Mouse (Mus musculus) heart, embryonic 11.5 days (tissue): ENCODE results near the gene Rgl3. TPM values are rescaled to one million over a fixed set of nuclear protein-coding genes. Genes with fewer than 3 reads are reported as not detected.
A peak's percentile ranks its signal among the peaks of the same experiment; 100 is the strongest.

Experiments used
- ATAC-seq: fragments of 200-750 bp; cut with Nextera tagmentation; replicated peaks from 2 replicates; pipeline ENCODE4 v1.8.0; 2017; ENCODE audit warnings: moderate library complexity; ENCODE audit not compliant: insufficient number of reproducible peaks, low FRiP score, low TSS enrichment
- H3K27ac ChIP-seq: fragments of 300-500 bp; sonication (generic); 2 replicates; pipeline ENCODE4 v1.5.1; 2014; ENCODE audit warnings: mild to moderate bottlenecking, low read depth, low read length
- H3K27me3 ChIP-seq: fragments of 300-500 bp; sonication (generic); 2 replicates; pipeline ENCODE4 v1.6.1; 2014; ENCODE audit warnings: mild to moderate bottlenecking, low read length, mixed read lengths; ENCODE audit not compliant: control insufficient read depth, insufficient read depth
- H3K36me3 ChIP-seq: fragments of 300-500 bp; sonication (generic); 2 replicates; pipeline ENCODE4 v1.6.1; 2014; ENCODE audit warnings: mild to moderate bottlenecking, low read length, moderate library complexity, mixed read lengths; ENCODE audit not compliant: control insufficient read depth, insufficient read depth
- H3K4me1 ChIP-seq: fragments of 300-500 bp; sonication (generic); 2 replicates; pipeline ENCODE4 v1.6.1; 2014; ENCODE audit warnings: low read length; ENCODE audit not compliant: control insufficient read depth, insufficient read depth
- H3K4me2 ChIP-seq: fragments of 300-500 bp; sonication (generic); 2 replicates; pipeline ENCODE4 v1.6.1; 2014; ENCODE audit warnings: mild to moderate bottlenecking, moderate library complexity
- H3K4me3 ChIP-seq: fragments of 300-500 bp; sonication (generic); 2 replicates; pipeline ENCODE4 v1.5.1; 2014; ENCODE audit warnings: low read depth, low read length
- H3K9ac ChIP-seq: fragments of 300-500 bp; sonication (generic); 2 replicates; pipeline ENCODE4 v1.6.1; 2014; ENCODE audit warnings: mild to moderate bottlenecking, low read depth, low read length, moderate library complexity
- H3K9me3 ChIP-seq: fragments of 300-500 bp; sonication (generic); replicated peaks from 2 replicates; pipeline ENCODE4 v1.6.1; 2016; ENCODE audit warnings: low read length; ENCODE audit not compliant: control insufficient read depth
- WGBS: fragments of 180-500 bp; shearing (Covaris S2); extraction: QIAGEN DNeasy Blood & Tissue Kit; methylation state at CpG from one replicate; pipeline ENCODE4 v1.1.7; 2014; ENCODE audit not compliant: insufficient replicate concordance; 5-methylcytosine and 5-hydroxymethylcytosine counted together
- polyA plus RNA-seq: library from polyadenylated mRNA; unstranded; fragments of >200 nt; fragmentation: Nextera tagmentation; extraction: Ambion mirVana; gene quantifications from 2 replicates; pipeline ENCODE4 v1.2.1, GENCODE M21; 2014

Gene Rgl3
- polyA plus RNA-seq, 1 experiment from 2014 or later, result 0.74 TPM

GRCm38 (mm10) chr9:21969304-21969703 is 19.9 kb downstream of the Rgl3 start:
- 80% methylated on average over 4 of the region's 4 CpGs for WGBS
- H3K27ac ChIP-seq, result no peak overlapping the region

GRCm38 (mm10) chr9:21968883-21969282 is 20.4 kb downstream of the Rgl3 start:
- Histone ChIP-seq H3K36me3 (no peaks in the 10 kb centered on the region), H3K27ac (no peak overlapping the region), H3K4me1 (0 out of 2 replicates have a peak, but pooled peaks cover under 1% of the 10 kb centered on the region), H3K9me3 (no peaks in the 10 kb centered on the region), H3K4me2 (no peak overlapping the region), H3K27me3 (no peaks in the 10 kb centered on the region), H3K4me3 (no peak overlapping the region), H3K9ac (no peak overlapping the region)
- 57% methylated on average over 6 of the region's 6 CpGs for WGBS
- ATAC-seq, result no peak

More at GRCm38 (mm10) chr9:21969304-21969703, 19.9 kb downstream of the Rgl3 start:
- no peak overlapping the region for H3K9ac ChIP-seq
- no peak overlapping the region for H3K4me3 ChIP-seq
- H3K4me2 ChIP-seq, result no peak overlapping the region
- no peaks in the 10 kb centered on the region for H3K4me1 ChIP-seq
- no peaks in the 10 kb centered on the region for H3K36me3 ChIP-seq
- no peaks in the 10 kb centered on the region for H3K27me3 ChIP-seq
- ATAC-seq, result no peak
- H3K9me3 ChIP-seq, result no peaks in the 10 kb centered on the region

DNA sequence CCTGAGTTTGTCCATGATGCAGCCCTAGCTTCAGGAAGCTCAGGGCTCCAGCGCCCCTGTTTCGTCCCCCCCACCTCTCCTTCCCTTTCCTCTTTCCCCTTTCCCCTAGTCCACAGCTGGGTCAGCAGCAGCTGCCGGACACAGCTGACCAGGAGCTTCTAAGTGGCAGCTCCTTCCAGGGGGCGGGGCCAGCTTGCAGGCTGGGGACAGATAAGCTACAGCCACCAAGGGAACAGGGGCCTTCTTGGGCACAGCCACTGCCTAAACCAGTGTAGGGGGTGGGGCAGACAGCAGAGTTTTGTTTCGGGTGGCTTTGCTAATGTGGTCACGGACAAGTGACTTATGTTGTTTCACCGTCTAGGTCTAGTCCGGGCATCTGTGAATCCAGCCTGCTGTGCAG is 25.8 kb downstream of the Rgl3 start, which contains the start of gene Epor:
Gene Epor (minus strand): TSS at position 90 of the 400 bp plus-strand sequence.
- Histone ChIP-seq H3K9me3 (no peaks in the 10 kb centered on the region), H3K4me2 (peak within 1 kb of the TSS; percentile 94), H3K9ac (peak within 1 kb of the TSS; percentile 71), H3K4me1 (peaks cover 24% of the 10 kb centered on the region), H3K27me3 (peaks cover 21% of the 10 kb centered on the region), H3K36me3 (no peaks in the 10 kb centered on the region; the same call in 1 of the 2 replicates), H3K4me3 (peak within 1 kb of the TSS; percentile 57), H3K27ac (peak within 1 kb of the TSS; percentile 74)
- WGBS, result 12% methylated on average over 8 of the region's 8 CpGs
- ATAC-seq, result peak; percentile 83

- WGBS, result 2% methylated on average over 34 of the region's 34 CpGs
- peak overlapping the region; percentile 57 for H3K4me3 ChIP-seq
- peak overlapping the region; percentile 94 for H3K4me2 ChIP-seq
- H3K4me1 ChIP-seq, result peaks cover 24% of the 10 kb centered on the region
- no peaks in the 10 kb centered on the region for H3K9me3 ChIP-seq
- H3K36me3 ChIP-seq, result no peaks in the 10 kb centered on the region; the same call in 1 of the 2 replicates
- ATAC-seq, result peak; percentile 86
- H3K27me3 ChIP-seq, result peaks cover 21% of the 10 kb centered on the region
- peak overlapping the region; percentile 74 for H3K27ac ChIP-seq
- H3K9ac ChIP-seq, result peak overlapping the region; percentile 71
Measured at GRCm38 (mm10) chr9:21962416-21963059, 26.7 kb downstream of the Rgl3 start.

- Histone ChIP-seq H3K27ac (peak overlapping the region; percentile 74), H3K36me3 (no peaks in the 10 kb centered on the region; the same call in 1 of the 2 replicates), H3K4me2 (peak overlapping the region; percentile 94), H3K27me3 (peaks cover 21% of the 10 kb centered on the region), H3K9me3 (no peaks in the 10 kb centered on the region), H3K4me1 (peaks cover 24% of the 10 kb centered on the region), H3K9ac (peak overlapping the region; percentile 71), H3K4me3 (peak overlapping the region; percentile 57)
- ATAC-seq, result no peak
- 0% methylated on average over 14 of the region's 15 CpGs for WGBS
Measured at GRCm38 (mm10) chr9:21962010-21962409, 27.2 kb downstream of the Rgl3 start.

GRCm38 (mm10) chr9:21961366-21961980 is 27.8 kb downstream of the Rgl3 start:
- Histone ChIP-seq H3K36me3 (no peaks in the 10 kb centered on the region; the same call in 1 of the 2 replicates), H3K4me1 (peaks cover 24% of the 10 kb centered on the region), H3K27me3 (peaks cover 21% of the 10 kb centered on the region), H3K4me3 (peak overlapping the region; percentile 57), H3K27ac (peak overlapping the region; percentile 74), H3K9me3 (no peaks in the 10 kb centered on the region), H3K9ac (peak overlapping the region; percentile 71), H3K4me2 (peak overlapping the region; percentile 94)
- WGBS, result 2% methylated on average over 35 of the region's 35 CpGs
- ATAC-seq, result no peak

- 14% methylated on average over 26 of the region's 26 CpGs for WGBS
- peak overlapping the region; percentile 71 for H3K9ac ChIP-seq
- H3K27ac ChIP-seq, result no peak overlapping the region; the same call in 1 of the 2 replicates
- H3K36me3 ChIP-seq, result no peaks in the 10 kb centered on the region; the same call in 1 of the 2 replicates
- H3K4me2 ChIP-seq, result peak overlapping the region; percentile 94
- H3K4me3 ChIP-seq, result peak overlapping the region; percentile 57
- no peaks in the 10 kb centered on the region for H3K9me3 ChIP-seq
- H3K4me1 ChIP-seq, result peaks cover 24% of the 10 kb centered on the region
- peaks cover 21% of the 10 kb centered on the region for H3K27me3 ChIP-seq
- ATAC-seq, result no peak
Measured at GRCm38 (mm10) chr9:21960558-21961208, 28.6 kb downstream of the Rgl3 start.

DNA sequence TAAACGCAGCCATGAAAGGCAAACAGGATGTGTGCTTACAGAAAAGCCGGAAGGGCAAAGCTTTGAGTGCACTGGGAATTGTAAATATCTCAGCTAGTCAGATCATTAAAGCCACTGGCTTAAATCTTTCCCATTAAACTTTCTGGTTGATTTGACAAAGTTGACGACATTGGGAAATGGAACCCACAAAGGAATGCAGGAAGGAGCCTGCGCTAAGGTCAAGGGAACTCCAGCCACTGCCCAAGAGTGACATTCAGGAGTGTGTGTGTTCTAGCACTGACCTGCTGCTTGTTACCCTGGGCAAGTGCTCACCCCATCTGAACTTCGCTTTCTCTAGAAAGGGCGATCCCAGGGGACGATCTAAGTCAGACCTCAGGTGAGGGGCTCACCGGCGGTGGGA is 29.1 kb downstream of the Rgl3 start:
- H3K9me3 ChIP-seq, result no peaks in the 10 kb centered on the region
- no peak overlapping the region; the same call in 1 of the 2 replicates for H3K27ac ChIP-seq
- H3K27me3 ChIP-seq, result peaks cover 21% of the 10 kb centered on the region
- peak overlapping the region; percentile 57 for H3K4me3 ChIP-seq
- peak overlapping the region; percentile 94 for H3K4me2 ChIP-seq
- H3K9ac ChIP-seq, result no peak overlapping the region
- ATAC-seq, result no peak
- no peaks in the 10 kb centered on the region; the same call in 1 of the 2 replicates for H3K36me3 ChIP-seq
- peaks cover 24% of the 10 kb centered on the region for H3K4me1 ChIP-seq
- 42% methylated on average over 9 of the region's 9 CpGs for WGBS
